Mouse (Mus musculus) spleen, postnatal 0 days (tissue): ENCODE measurements around the gene Gm21739. TPM values are rescaled to one million over a fixed set of nuclear protein-coding genes. Genes with fewer than 3 reads are reported as not detected.

Experiments
- polyA plus RNA-seq: library from polyadenylated mRNA; unstranded; fragments of >200 nt; fragmentation: Nextera tagmentation; extraction: Ambion mirVana; gene quantifications from 2 replicates; pipeline ENCODE4 v1.2.1, GENCODE M21; 2015

The Gm21739 gene
- polyA plus RNA-seq, result not detected in 2 replicates

GRCm38 (mm10) chrY:44264344-44264743 lies at the start of gene Gm21739:
Gene Gm21739 (minus strand): TSS chrY:44264444.

